Mouse (Mus musculus) left cerebral cortex, adult 18-20 months (tissue): ENCODE data around the gene Hsd17b14. TPM values are rescaled to one million over a fixed set of nuclear protein-coding genes. Genes with fewer than 3 reads are reported as not detected.
"Not testable (repeated sequence)": the region's sequence is repeated elsewhere in the genome, so short reads cannot be mapped to it uniquely, and the experiment has no call there.

Source experiments
- DNase-seq, 2 experiments: peaks; one replicate each; pipeline ENCODE4 v3.0.0; 2021 to 2022; ENCODE audit warnings: low spot score in 2 of 2, mixed read lengths in 1 of 2
- long read RNA-seq, 2 experiments: library from polyadenylated mRNA; stranded (forward); transcript quantifications; one replicate each; pipeline ENCODE4 v2.0.0; 2021
- total RNA-seq, 2 experiments: library from RNA; stranded (reverse); gene quantifications; 2 replicates each; pipeline ENCODE4 v1.2.3; 2021

The Hsd17b14 gene
- under 1 TPM; 0.37 to 0.56 TPM for total RNA-seq
- long read RNA-seq, experiment 1: 0 reads
- long read RNA-seq, experiment 2: 0 reads

GRCm38 (mm10) chr7:45554744-45555143 lies at the start of gene Hsd17b14:
Hsd17b14 (plus strand) TSS chr7:45554893.
- no peak for DNase-seq

DNA sequence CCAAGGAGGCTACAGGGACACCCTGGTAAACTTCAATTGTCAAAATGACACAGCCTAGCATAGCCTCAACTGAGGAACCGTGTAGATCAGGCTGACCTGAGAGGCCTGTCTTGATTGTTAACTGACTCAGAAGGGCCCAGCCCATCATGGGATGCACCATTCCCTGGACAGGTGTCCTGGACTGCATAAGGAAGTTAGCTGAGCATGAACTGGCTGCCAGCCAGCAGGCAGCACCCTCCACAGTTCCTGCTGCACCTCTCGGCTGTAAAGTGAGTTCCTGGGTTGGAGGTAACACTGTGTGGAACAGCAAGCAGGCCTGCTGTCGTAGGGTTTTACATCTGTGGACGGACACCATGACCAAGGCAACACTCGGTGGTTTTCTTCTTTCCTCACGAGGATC lies 47.1 kb upstream of the Hsd17b14 start:
- no peak for DNase-seq

DNA sequence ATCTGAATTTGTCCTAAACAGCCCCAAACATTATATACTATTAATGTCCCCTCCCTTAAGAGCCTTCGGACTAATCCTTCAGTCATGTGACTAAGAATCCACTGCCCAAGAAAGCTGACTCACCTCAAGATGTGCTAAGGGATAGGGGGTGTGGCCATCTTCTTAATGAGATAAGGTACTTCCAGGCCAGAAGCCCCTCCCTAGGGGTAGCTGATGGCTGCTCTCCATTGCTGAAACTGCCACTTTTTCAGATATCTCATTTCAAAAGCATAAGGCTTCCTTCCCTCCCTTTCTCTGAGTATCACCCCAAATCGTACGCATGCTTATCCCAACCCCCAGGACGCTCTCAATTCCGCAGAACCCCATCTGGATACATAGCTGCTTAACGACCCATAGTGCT lies 46.1 kb upstream of the Hsd17b14 start:
- DNase-seq: no peak

DNA sequence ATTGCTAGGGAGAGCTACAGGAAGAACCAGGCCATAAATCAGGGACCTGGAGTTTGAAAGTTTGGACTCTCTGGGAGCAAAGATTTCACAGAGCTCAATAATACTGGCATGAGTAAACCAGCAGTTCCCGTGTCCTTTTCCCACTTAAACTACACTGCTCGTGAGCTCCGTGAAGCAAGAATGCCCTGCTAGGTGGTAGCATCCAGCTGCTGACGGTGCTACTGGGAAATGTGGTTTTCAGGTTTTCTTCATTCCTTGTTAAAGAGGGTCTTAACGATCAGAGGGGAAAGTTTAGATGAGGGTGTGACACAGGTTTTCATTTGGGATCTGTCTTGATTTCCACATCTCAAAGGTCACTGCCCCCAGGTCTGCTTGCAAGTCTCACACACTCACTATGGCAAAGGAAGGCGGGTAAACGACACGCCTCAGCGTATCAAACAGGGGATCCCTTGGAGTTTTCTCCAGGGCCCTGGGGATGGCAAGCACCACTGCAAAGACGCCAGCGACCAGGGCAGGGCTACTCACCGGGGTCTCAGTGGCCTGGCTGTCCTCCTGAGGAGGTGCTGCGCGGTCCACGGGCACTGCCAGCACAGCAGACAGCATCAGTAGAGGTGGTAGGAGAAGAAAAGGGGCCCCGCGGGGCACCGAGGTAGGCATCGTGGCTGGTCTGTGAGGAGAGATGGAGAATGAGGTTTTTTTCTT lies 45.4 kb upstream of the Hsd17b14 start:
- DNase-seq: no peak

DNA sequence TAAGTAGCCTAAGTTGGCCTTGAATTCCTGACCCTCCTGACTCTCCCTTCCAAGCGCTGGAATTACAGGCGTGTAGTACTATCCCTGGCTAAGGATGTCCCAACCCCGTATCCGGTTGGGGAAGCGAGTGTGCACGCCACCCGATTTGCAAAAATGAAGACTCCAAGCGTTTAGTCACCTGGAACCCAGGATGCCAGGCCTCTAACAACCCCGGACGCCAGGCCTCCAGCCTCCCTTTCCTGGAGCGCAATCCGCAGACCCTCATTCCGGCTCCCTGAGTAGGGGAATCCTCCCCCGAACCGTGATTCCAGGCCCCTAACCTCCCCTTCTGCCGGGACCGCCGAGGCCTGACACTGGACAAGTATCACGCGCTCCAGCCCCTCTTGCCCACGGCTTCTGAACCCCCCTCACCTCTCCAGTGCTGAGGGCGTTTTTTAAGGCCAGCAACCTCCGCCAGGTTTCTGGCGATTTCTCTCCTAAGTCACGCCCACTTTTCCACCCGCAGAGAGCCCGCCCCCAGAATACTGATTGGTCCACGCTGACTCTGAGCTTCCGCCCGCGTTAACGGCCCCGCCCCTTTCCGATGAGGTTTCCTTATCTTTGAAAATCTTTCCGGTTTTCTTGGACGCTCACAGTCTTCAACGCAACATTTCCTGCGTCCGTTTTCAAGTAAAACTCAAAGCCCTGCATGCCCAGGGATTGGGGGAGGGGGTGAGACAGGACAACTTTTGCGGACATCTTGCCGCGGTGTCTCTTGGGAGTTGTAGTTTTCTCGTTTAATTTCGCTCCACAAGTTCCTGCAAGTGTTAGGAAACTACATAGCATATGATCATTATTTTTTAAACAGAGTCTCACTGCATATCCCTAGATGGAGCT lies 44.5 kb upstream of the Hsd17b14 start, which contains the start of gene Nucb1:
Nucb1 (minus strand) TSS at position 495 of the 876 bp plus-strand sequence.
- peak; percentile 88 to 91 for DNase-seq

GRCm38 (mm10) chr7:45514411-45514810 lies 40.3 kb upstream of the Hsd17b14 start:
- DNase-seq: no peak

GRCm38 (mm10) chr7:45515436-45515835 lies 39.3 kb upstream of the Hsd17b14 start:
- no peak for DNase-seq

DNA sequence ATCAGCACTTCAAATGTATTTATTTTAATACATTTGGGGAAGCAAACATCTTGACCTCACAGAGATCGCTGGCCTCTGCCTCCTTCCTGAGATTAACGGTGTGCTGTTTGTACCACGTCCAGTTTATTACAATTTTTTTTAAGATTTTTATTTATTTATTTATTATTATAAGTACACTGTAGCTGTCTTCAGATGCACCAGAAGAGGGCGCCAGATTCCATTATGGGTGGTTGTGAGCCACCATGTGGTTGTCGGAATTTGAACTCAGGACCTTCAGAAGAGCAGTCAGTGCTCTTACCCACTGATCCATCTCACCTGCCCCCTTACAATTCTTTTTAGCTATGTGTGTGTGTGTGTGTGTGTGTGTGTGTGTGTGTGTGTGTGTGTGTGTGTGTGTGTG lies 37.8 kb upstream of the Hsd17b14 start:
- not testable (repeated sequence) for DNase-seq

- no peak for DNase-seq
Observed at GRCm38 (mm10) chr7:45518618-45519017, 36.1 kb upstream of the Hsd17b14 start.

DNA sequence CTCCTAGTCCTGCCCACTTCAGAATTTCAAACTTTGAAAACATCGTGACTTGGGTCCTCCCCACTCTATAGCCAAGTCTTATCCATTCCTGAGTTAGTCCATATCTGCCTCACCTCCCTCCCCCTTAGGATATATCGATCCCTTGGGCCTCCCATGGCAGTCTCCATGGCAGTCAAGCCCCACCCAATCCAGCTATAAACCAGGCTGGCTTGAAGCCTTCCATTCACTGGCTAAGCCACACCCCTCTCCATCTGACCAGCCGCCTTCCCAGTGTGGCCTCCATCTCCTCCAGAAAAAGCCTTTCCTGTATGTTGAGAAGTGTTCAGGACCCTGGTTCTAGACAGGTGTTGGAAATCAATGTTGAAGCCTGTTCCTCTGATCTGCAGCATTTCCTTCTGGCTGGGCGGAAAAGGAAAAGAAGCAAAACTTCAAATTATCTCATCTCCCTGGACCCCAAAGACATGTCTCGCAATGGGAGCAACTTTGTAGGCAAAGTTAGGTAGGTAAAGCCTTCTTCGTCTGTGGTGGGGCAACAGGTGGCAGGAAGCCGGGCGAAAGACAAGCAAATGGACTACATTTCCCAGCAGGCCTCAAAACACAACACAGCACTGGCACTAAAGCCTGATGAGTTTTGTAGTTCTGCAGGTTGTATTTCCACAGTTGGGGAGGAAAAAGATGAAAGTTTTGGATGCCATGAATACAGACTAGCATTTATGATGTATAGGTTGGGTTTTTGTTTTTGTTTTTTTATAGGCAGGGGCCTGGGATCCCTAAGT lies 35.2 kb upstream of the Hsd17b14 start:
- no peak for DNase-seq

GRCm38 (mm10) chr7:45520605-45521004 lies 34.1 kb upstream of the Hsd17b14 start:
- DNase-seq: no peak

GRCm38 (mm10) chr7:45521728-45522184 lies 32.9 kb upstream of the Hsd17b14 start:
- peak; percentile 87 to 91 for DNase-seq

DNA sequence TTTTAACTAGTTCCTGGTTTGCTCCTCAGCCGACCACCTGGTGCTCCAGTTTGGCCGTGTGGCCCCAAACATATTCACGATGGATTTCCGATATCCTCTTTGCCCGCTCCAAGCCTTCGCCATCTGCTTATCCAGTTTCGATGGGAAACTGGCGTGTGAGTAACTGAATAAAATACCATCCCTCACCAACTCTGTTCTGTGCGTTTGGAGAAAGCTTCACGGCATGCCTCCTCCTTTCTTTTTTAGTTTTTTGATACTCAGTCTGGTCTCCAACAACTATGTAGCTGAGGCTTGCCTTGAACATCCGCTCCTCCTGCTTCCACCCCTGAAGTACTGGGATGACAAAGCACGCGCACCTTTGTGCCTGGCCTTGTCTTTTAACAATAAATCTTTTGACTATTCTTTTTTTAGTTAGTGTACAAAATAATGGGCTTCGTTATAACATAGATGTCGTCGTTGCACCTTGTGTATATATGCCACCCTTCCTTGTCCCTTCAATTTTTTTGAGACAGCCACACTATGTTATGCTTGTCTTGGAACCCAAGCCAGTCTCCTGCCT lies 32.4 kb upstream of the Hsd17b14 start:
- no peak for DNase-seq

DNA sequence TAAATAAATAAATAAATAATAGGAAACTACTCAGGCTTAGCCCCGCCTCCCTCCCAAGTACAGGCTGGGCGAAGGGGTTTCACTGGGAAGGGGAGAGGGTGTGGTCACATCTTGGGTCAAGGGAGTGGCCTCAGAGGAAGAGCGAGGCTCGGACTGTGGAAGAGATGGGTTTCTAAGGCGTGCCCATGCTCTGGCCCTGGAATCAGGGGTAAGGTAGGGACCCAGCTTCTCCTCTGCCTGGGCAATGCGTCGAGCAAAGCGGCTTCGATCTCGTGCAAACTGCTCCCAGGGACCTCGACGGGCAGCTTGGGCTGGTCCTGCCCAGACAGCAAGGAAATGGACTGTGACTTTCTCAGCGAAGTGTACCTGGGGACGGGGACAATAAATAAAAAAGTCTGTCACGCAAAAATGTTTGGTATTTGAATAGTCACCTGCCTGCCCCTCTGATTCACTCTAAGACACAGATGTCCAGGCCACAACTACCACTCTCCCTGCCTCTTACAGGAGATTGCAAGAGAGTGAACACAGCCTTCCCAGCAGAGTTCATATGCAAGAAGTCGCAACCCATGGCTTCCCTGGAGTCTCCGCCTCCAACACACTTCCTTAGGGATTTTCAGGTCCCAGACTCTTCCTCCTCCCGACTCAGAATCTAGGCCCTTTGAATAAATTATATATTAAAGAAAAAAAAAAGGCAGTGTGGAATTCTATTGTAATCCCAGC lies 31.6 kb upstream of the Hsd17b14 start:
- DNase-seq: no peak

GRCm38 (mm10) chr7:45523678-45524170 lies 31.0 kb upstream of the Hsd17b14 start:
- no peak for DNase-seq

- no peak for DNase-seq
Observed at GRCm38 (mm10) chr7:45524841-45525621, 29.7 kb upstream of the Hsd17b14 start.

DNA sequence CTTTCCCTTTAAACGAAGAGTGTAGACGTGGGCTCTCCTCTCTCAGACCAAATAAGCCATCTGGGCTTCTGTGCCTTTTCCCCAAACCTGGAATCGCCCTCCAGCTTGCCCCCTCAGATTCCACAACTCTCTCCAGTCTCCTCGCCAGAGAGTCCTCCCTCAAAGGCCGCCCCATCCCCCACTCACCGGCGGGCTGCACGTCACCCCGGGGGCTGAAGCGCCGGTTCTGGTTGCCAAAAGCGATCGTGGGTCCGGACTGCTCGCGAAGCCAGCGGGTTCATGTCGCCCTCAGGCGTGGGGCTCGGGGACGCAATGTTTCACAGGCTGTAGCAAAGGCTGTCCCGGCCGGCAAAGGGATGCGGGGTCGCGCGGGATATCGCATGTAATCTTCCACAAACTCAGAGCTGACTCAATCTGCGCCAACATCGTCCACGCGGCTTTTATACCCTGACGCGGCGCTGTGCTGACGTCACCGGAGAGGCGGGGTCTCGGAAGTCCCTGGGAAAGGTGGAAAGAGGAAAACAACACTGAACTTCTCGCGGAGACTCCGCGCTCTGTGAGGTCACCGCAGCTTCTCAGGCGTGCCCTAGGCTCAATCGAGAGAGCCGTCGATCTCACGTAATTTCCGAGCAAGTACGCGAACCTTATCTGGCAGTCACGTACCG lies 28.8 kb upstream of the Hsd17b14 start, which contains the start of the genes Ppp1r15a and Plekha4:
Ppp1r15a (minus strand) TSS at position 460 of the 665 bp plus-strand sequence.
Plekha4 (plus strand) TSS at position 522 of the 665 bp plus-strand sequence.
- peak; percentile 93 to 94 for DNase-seq

GRCm38 (mm10) chr7:45526474-45527120 lies 28.1 kb upstream of the Hsd17b14 start:
- DNase-seq: no peak
